Mouse (Mus musculus) heart, embryonic 11.5 days (tissue): ENCODE measurements around the gene Atp13a5. TPM values are rescaled to one million over a fixed set of nuclear protein-coding genes. Genes with fewer than 3 reads are reported as not detected.

Experiments
- ATAC-seq: fragments of 200-750 bp; cut with Nextera tagmentation; replicated peaks from 2 replicates; pipeline ENCODE4 v1.8.0; 2017; ENCODE audit warnings: moderate library complexity; ENCODE audit not compliant: insufficient number of reproducible peaks, low FRiP score, low TSS enrichment
- H3K27ac ChIP-seq: fragments of 300-500 bp; sonication (generic); 2 replicates; pipeline ENCODE4 v1.5.1; 2014; ENCODE audit warnings: mild to moderate bottlenecking, low read depth, low read length
- H3K27me3 ChIP-seq: fragments of 300-500 bp; sonication (generic); 2 replicates; pipeline ENCODE4 v1.6.1; 2014; ENCODE audit warnings: mild to moderate bottlenecking, low read length, mixed read lengths; ENCODE audit not compliant: control insufficient read depth, insufficient read depth
- H3K36me3 ChIP-seq: fragments of 300-500 bp; sonication (generic); 2 replicates; pipeline ENCODE4 v1.6.1; 2014; ENCODE audit warnings: mild to moderate bottlenecking, low read length, moderate library complexity, mixed read lengths; ENCODE audit not compliant: control insufficient read depth, insufficient read depth
- H3K4me1 ChIP-seq: fragments of 300-500 bp; sonication (generic); 2 replicates; pipeline ENCODE4 v1.6.1; 2014; ENCODE audit warnings: low read length; ENCODE audit not compliant: control insufficient read depth, insufficient read depth
- H3K4me2 ChIP-seq: fragments of 300-500 bp; sonication (generic); 2 replicates; pipeline ENCODE4 v1.6.1; 2014; ENCODE audit warnings: mild to moderate bottlenecking, moderate library complexity
- H3K4me3 ChIP-seq: fragments of 300-500 bp; sonication (generic); 2 replicates; pipeline ENCODE4 v1.5.1; 2014; ENCODE audit warnings: low read depth, low read length
- H3K9ac ChIP-seq: fragments of 300-500 bp; sonication (generic); 2 replicates; pipeline ENCODE4 v1.6.1; 2014; ENCODE audit warnings: mild to moderate bottlenecking, low read depth, low read length, moderate library complexity
- H3K9me3 ChIP-seq: fragments of 300-500 bp; sonication (generic); replicated peaks from 2 replicates; pipeline ENCODE4 v1.6.1; 2016; ENCODE audit warnings: low read length; ENCODE audit not compliant: control insufficient read depth
- WGBS: fragments of 180-500 bp; shearing (Covaris S2); extraction: QIAGEN DNeasy Blood & Tissue Kit; methylation state at CpG from one replicate; pipeline ENCODE4 v1.1.7; 2014; ENCODE audit not compliant: insufficient replicate concordance; 5-methylcytosine and 5-hydroxymethylcytosine counted together
- polyA plus RNA-seq: library from polyadenylated mRNA; unstranded; fragments of >200 nt; fragmentation: Nextera tagmentation; extraction: Ambion mirVana; gene quantifications from 2 replicates; pipeline ENCODE4 v1.2.1, GENCODE M21; 2014

The Atp13a5 gene
- polyA plus RNA-seq, 1 experiment from 2014 or later = not detected

- Histone ChIP-seq H3K4me2 (no peak overlapping the region), H3K4me3 (no peak overlapping the region), H3K9ac (no peak overlapping the region), H3K9me3 (no peaks in the 10 kb centered on the region), H3K27ac (no peak overlapping the region), H3K27me3 (no peaks in the 10 kb centered on the region), H3K36me3 (no peaks in the 10 kb centered on the region), H3K4me1 (peaks cover 9% of the 10 kb centered on the region)
- 81% methylated on average over 4 of the region's 4 CpGs for WGBS
- ATAC-seq = no peak
Measured at GRCm38 (mm10) chr16:29193981-29194380, 184.6 kb downstream of the Atp13a5 start.

- H3K9ac ChIP-seq = no peak overlapping the region
- ATAC-seq = no peak
- H3K27ac ChIP-seq = no peak overlapping the region
- H3K4me3 ChIP-seq = no peak overlapping the region
- no peaks in the 10 kb centered on the region for H3K27me3 ChIP-seq
- no peaks in the 10 kb centered on the region for H3K4me1 ChIP-seq
- H3K9me3 ChIP-seq = no peaks in the 10 kb centered on the region
- no peaks in the 10 kb centered on the region for H3K36me3 ChIP-seq
- H3K4me2 ChIP-seq = no peak overlapping the region
- WGBS = 20% methylated on average over 5 of the region's 5 CpGs
Measured at GRCm38 (mm10) chr16:29192911-29193310, 185.6 kb downstream of the Atp13a5 start.

Other genes with a start within 250 kb of the Atp13a5 start
- 4.7 and 5.7 TPM in 2 replicates for gene Hrasls, start 169.0 kb downstream of the Atp13a5 start, polyA plus RNA-seq
- gene Atp13a4, start 166.1 kb upstream of the Atp13a5 start, polyA plus RNA-seq = 0.34 TPM in 1 of 2 replicates, not detected in the other
- gene Opa1, start 200.6 kb upstream of the Atp13a5 start, polyA plus RNA-seq = 44.1 and 57.0 TPM in 2 replicates